Mouse (Mus musculus): ENCODE results near the gene BC035044.

- no peak for TF ChIP-seq POLR2A (IDR thresholded peaks at IDR 0.05; ENCODE audit: insufficient read depth, low read length)
- TF ChIP-seq CTCF (IDR thresholded peaks at IDR 0.05; ENCODE audit: low read depth, low read length), result no peak
- no peak for TF ChIP-seq EP300 (IDR thresholded peaks at IDR 0.05; ENCODE audit: insufficient read depth, low read depth, low read length)
These were observed 51.0 kb downstream of the BC035044 start for GRCm38 (mm10) chr6:128839921-128840320.

All from ES-Bruce4 (cell line).